Mouse (Mus musculus) layer of hippocampus, adult 9-11 months (tissue): ENCODE measurements at regions not wholly inside any gene's neighbourhood (a gene's known extent, or its start where the extent isn't known, plus 50 kb on each side); places are given as distances from the start of the nearest gene placed in this dataset.

Experiments
- DNase-seq: peaks from one replicate; pipeline ENCODE4 v3.0.0; 2022

- no peak for DNase-seq
Observed at GRCm38 (mm10) chr13:63627184-63627893, 53.9 kb upstream of the Ptch1 start.

- no peak for DNase-seq
Observed at GRCm38 (mm10) chr13:63627894-63628287, 54.5 kb upstream of the Ptch1 start.

- DNase-seq = no peak
Observed at GRCm38 (mm10) chr13:63631771-63632347, 58.5 kb upstream of the Ptch1 start.

- no peak for DNase-seq
Observed at GRCm38 (mm10) chr13:63634294-63634693, 60.9 kb upstream of the Ptch1 start.

- no peak for DNase-seq
Observed at GRCm38 (mm10) chr13:63641649-63642226, 68.3 kb upstream of the Ptch1 start.

GRCm38 (mm10) chr13:63642617-63643016 is 69.2 kb upstream of the Ptch1 start:
- DNase-seq = peak; percentile 42

GRCm38 (mm10) chr13:63643394-63643793 is 70.0 kb upstream of the Ptch1 start:
- no peak for DNase-seq

GRCm38 (mm10) chr13:63644308-63644707 is 70.9 kb upstream of the Ptch1 start:
- no peak for DNase-seq

GRCm38 (mm10) chr13:63649058-63649647 is 75.8 kb upstream of the Ptch1 start:
- no peak for DNase-seq

GRCm38 (mm10) chr13:63654514-63654913 is 81.1 kb upstream of the Ptch1 start:
- peak; percentile 4 for DNase-seq

GRCm38 (mm10) chr13:63657115-63657514 is 83.7 kb upstream of the Ptch1 start:
- no peak for DNase-seq

- DNase-seq = no peak
Observed at GRCm38 (mm10) chr13:63659412-63659811, 86.0 kb upstream of the Ptch1 start.

GRCm38 (mm10) chr13:63660431-63660830 is 87.0 kb upstream of the Ptch1 start:
- DNase-seq = no peak

GRCm38 (mm10) chr13:63668576-63668975 is 95.2 kb upstream of the Ptch1 start:
- DNase-seq = no peak

- no peak for DNase-seq
Observed at GRCm38 (mm10) chr13:63669031-63669430, 95.6 kb upstream of the Ptch1 start.

- DNase-seq = no peak
Observed at GRCm38 (mm10) chr13:63672425-63672824, 99.0 kb upstream of the Ptch1 start.

GRCm38 (mm10) chr13:63677696-63678095 is 104.3 kb upstream of the Ptch1 start:
- DNase-seq = no peak

- DNase-seq = no peak
Observed at GRCm38 (mm10) chr13:63678265-63679260, 105.2 kb upstream of the Ptch1 start.

- no peak for DNase-seq
Observed at GRCm38 (mm10) chr13:63682341-63682740, 108.9 kb upstream of the Ptch1 start.

- DNase-seq = peak; percentile 88
Observed at GRCm38 (mm10) chr13:63691974-63692373, 118.6 kb upstream of the Ptch1 start.

GRCm38 (mm10) chr13:63693636-63694035 is 120.2 kb upstream of the Ptch1 start:
- no peak for DNase-seq

- DNase-seq = no peak
Observed at GRCm38 (mm10) chr13:63696399-63696798, 118.6 kb upstream of the Ercc6l2 start.

GRCm38 (mm10) chr13:63699624-63700023 is 115.4 kb upstream of the Ercc6l2 start:
- no peak for DNase-seq
